Mouse (Mus musculus) midbrain, embryonic 15.5 days (tissue): ENCODE measurements around the gene Fgd1. TPM values are rescaled to one million over a fixed set of nuclear protein-coding genes. Genes with fewer than 3 reads are reported as not detected.
A peak's percentile ranks its signal among the peaks of the same experiment; 100 is the strongest.

Experiments
- ATAC-seq: fragments of 200-750 bp; cut with Nextera tagmentation; replicated peaks from 2 replicates; pipeline ENCODE4 v1.8.0; 2017; ENCODE audit warnings: moderate TSS enrichment
- H3K27ac ChIP-seq: fragments of 300-500 bp; sonication (generic); 2 replicates; pipeline ENCODE4 v1.5.1; 2015; ENCODE audit warnings: mild to moderate bottlenecking, inconsistent platforms
- H3K27me3 ChIP-seq: fragments of 300-500 bp; sonication (generic); replicated peaks from 2 replicates; pipeline ENCODE4 v1.6.1; 2015; ENCODE audit warnings: inconsistent platforms
- H3K36me3 ChIP-seq: fragments of 300-500 bp; sonication (generic); replicated peaks from 2 replicates; pipeline ENCODE4 v1.6.1; 2015; ENCODE audit warnings: inconsistent platforms
- H3K4me1 ChIP-seq: fragments of 300-500 bp; sonication (generic); 2 replicates; pipeline ENCODE4 v1.6.1; 2015; ENCODE audit warnings: inconsistent platforms
- H3K4me2 ChIP-seq: fragments of 300-500 bp; sonication (generic); 2 replicates; pipeline ENCODE4 v1.6.1; 2015; ENCODE audit warnings: inconsistent platforms, mild to moderate bottlenecking, moderate library complexity
- H3K4me3 ChIP-seq: fragments of 300-500 bp; sonication (generic); 2 replicates; pipeline ENCODE4 v1.5.1; 2015; ENCODE audit warnings: mild to moderate bottlenecking, inconsistent platforms
- H3K9ac ChIP-seq: fragments of 300-500 bp; sonication (generic); 2 replicates; pipeline ENCODE4 v1.6.1; 2015; ENCODE audit warnings: mild to moderate bottlenecking, inconsistent platforms
- H3K9me3 ChIP-seq: fragments of 300-500 bp; sonication (generic); 2 replicates; pipeline ENCODE4 v1.6.1; 2016; ENCODE audit warnings: inconsistent platforms
- WGBS: fragments of 180-500 bp; shearing (Covaris S2); methylation state at CpG from one replicate; pipeline ENCODE4 v1.1.7; 2015; ENCODE audit warnings: mixed read lengths; 5-methylcytosine and 5-hydroxymethylcytosine counted together
- polyA plus RNA-seq: library from polyadenylated mRNA; unstranded; fragments of >200 nt; fragmentation: Nextera tagmentation; extraction: Ambion mirVana; gene quantifications from 2 replicates; pipeline ENCODE4 v1.2.1, GENCODE M21; 2015

Gene Fgd1
- polyA plus RNA-seq, 1 experiment from 2014 or later: 15.7 TPM

DNA sequence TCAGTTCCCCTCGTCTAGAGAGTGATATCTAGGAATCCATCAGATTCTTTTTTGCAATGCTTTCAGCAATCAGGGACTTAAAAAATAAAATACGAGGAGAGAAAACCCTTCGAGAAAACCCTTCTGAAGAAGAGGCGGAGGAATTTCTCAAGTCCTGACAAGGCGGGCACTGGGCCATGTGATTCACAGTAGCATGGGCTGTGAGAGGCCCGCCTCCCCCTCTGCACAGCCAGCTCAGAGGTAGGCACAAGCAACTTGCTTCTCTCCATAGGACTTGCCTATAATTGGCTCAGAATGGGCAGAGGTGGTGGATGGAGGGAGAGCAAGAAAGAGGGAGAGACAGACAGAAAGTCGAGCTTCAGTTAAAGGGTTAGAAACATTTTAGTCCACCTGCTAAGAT, 4.4 kb downstream of the Fgd1 start:
- Histone ChIP-seq H3K27me3 (no peaks in the 10 kb centered on the region), H3K9me3 (no peaks in the 10 kb centered on the region), H3K4me1 (peaks cover 23% of the 10 kb centered on the region), H3K4me3 (no peak overlapping the region), H3K4me2 (peak overlapping the region; percentile 63; the same call in 1 of the 2 replicates), H3K27ac (no peak overlapping the region), H3K9ac (no peak overlapping the region), H3K36me3 (no peaks in the 10 kb centered on the region)
- 68% methylated on average over 7 of the region's 7 CpGs for WGBS
- no peak for ATAC-seq

DNA sequence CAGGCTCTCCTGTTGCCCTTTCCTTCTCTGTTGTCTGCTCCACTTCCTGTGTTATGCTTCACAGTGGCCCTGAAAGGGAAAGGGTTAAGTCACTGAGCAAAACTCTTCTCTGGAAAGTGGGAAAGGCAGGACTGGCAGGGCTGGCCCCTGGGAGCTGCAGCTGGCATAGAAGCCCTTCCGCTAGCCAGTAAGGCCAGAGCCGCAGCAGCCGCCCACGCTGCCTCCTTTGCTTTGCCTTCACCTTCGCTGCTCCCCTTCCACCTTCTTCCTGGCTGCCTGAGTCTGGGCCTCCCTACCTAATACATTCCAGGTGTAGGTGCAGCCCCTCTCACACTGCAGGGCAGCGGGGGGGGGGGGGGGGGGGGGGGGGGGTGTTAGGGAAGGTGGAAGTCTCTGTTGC, 8.5 kb downstream of the Fgd1 start:
- H3K27ac ChIP-seq: no peak overlapping the region
- 67% methylated on average over 5 of the region's 6 CpGs for WGBS
- no peak overlapping the region for H3K4me2 ChIP-seq
- no peaks in the 10 kb centered on the region for H3K27me3 ChIP-seq
- no peaks in the 10 kb centered on the region for H3K36me3 ChIP-seq
- ATAC-seq: no peak
- no peak overlapping the region for H3K4me3 ChIP-seq
- H3K9me3 ChIP-seq: no peaks in the 10 kb centered on the region
- H3K4me1 ChIP-seq: peaks cover 10% of the 10 kb centered on the region
- no peak overlapping the region for H3K9ac ChIP-seq

DNA sequence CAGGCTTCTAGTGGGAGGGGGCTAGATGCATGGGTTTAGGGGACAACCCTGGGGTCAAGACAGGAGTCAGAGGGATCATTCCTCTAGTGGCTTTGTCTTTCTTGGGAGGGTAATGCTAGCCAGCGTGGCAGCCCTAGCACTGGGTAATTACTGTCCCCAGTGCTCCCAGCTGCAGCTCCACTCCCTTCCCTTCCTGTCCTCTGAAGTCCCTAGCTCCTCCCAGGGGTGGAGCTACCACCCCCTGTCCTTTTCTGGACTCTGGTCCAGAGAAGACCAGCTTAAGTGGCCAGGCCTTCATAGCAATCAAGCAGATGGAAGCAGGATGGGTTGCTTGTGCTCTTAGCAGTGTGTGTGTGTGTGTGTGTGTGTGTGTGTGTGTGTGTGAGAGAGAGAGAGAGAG, 9.6 kb downstream of the Fgd1 start:
- Histone ChIP-seq H3K27ac (no peak overlapping the region), H3K9ac (no peak overlapping the region), H3K4me2 (no peak overlapping the region), H3K27me3 (no peaks in the 10 kb centered on the region), H3K9me3 (no peaks in the 10 kb centered on the region), H3K4me3 (no peak overlapping the region), H3K4me1 (peaks cover 9% of the 10 kb centered on the region), H3K36me3 (no peaks in the 10 kb centered on the region)
- 14% methylated on average over 1 of the region's 1 CpGs for WGBS
- no peak for ATAC-seq

DNA sequence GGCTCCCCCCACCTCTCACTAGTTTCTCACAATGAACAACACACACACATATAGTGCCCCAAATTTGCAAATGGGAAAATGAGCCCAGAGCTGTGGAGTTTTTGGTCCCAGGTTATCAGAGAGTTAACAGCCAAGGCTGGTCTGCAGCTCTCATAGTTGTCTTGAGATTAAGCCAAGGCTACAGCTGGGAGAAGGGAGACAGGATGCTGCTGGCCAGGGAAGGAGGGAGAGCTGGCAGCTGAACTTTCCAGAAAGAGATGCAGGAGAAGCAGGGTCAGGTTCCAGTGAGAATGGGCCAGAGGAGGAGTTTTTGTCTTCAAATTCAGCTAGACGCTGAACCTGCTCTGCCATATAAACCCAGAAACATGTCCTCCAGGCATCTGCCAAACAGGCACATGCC, 13.4 kb downstream of the Fgd1 start:
- no peaks in the 10 kb centered on the region for H3K36me3 ChIP-seq
- 88% methylated on average over 1 of the region's 1 CpGs for WGBS
- no peak for ATAC-seq

DNA sequence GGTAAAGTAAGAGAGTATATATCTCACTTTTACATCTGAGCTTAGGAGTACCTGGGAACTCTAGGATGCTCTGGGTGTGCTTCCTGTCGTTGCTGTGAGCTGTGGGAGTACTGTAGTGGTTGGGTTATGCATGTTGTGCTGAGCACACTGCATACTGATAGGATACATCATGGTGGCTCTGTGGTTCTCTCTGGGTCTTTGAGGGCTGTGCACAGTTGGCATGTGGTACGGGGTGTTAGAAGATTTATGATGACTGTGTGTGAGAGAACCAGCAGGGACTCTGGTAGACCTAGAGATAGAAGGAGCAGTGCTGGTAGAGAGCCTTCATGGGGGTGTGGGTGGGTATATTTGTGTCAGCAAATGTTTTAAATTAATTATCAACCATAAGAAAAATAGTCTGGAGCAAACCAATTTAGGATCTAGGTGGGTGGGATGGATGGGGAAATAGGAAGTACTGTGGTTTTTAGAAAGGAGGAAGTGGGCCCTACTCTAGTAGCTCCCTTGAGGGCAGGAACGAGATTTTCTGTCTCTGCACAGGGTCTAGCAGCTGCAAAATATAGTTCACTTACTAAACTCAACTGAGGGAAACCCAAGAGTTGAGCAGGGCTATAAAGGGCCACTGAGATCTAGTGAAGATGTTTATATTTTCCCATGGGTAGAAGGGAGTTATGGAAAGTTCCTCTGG, 15.8 kb downstream of the Fgd1 start:
- H3K4me1 ChIP-seq: no peaks in the 10 kb centered on the region
- H3K4me3 ChIP-seq: no peak overlapping the region
- H3K9me3 ChIP-seq: no peaks in the 10 kb centered on the region
- H3K4me2 ChIP-seq: no peak overlapping the region
- no peaks in the 10 kb centered on the region for H3K36me3 ChIP-seq
- no peaks in the 10 kb centered on the region for H3K27me3 ChIP-seq
- ATAC-seq: no peak
- 77% methylated on average over 3 of the region's 3 CpGs for WGBS
- H3K27ac ChIP-seq: no peak overlapping the region
- no peak overlapping the region for H3K9ac ChIP-seq

More for the DNA sequence above, 13.4 kb downstream of the Fgd1 start:
- Histone ChIP-seq H3K27me3 (no peaks in the 10 kb centered on the region), H3K9me3 (no peaks in the 10 kb centered on the region), H3K4me2 (no peak overlapping the region), H3K27ac (no peak overlapping the region), H3K4me3 (no peak overlapping the region), H3K9ac (no peak overlapping the region), H3K4me1 (peaks cover 2% of the 10 kb centered on the region)

DNA sequence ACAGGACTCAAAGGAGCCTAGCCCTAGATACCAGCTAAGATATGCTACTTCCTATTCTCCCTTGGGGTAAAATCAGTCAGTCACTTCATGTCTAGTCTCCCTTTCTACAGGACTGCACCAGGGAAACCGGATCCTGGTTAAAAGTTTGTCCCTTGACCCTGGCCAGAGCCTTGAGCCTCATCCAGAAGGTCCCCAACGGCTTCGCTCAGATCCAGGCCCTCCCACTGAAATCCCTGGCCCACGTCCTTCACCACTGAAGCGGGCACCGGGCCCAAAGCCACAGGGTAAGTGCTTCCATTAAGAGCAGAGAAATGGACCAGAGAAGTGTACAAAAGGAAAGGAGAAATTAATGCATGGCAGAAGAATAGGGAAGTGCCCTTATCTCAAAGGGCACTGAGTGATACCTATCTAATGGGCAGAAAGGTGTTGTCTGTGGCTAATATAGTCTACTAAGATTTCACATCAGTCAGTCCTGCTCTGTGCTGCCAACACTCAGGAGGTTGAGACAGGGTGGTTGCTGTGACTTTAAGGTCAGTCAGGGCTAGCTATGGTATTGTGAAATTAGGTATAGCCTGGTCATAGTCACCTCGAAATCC, 20.2 kb downstream of the Fgd1 start:
- no peaks in the 10 kb centered on the region for H3K9me3 ChIP-seq
- ATAC-seq: no peak
- H3K4me3 ChIP-seq: no peak overlapping the region
- H3K36me3 ChIP-seq: no peaks in the 10 kb centered on the region
- no peaks in the 10 kb centered on the region for H3K4me1 ChIP-seq
- WGBS: 90% methylated on average over 7 of the region's 7 CpGs
- no peak overlapping the region for H3K27ac ChIP-seq
- no peak overlapping the region for H3K4me2 ChIP-seq
- no peak overlapping the region for H3K9ac ChIP-seq
- H3K27me3 ChIP-seq: no peaks in the 10 kb centered on the region

DNA sequence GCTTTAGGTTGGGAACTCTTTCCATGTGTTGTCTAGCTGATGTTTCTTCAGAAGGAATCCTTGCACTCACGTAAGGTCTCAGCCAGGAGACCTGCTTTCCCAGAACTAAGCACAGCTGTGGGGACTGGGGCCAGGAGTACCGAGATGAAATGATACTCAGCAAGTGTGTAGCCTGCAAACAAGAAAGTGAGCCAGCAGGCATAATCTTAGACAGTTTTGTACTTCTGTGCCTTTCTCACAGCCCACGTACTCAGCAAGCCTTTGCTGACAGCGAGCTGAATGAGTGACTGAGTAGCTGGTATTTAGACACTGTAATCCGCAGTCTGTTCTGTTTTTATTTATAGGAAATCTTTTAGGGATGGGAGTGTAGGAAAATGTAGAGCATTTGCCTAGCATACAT, 21.9 kb downstream of the Fgd1 start:
- 95% methylated on average over 5 of the region's 5 CpGs for WGBS

DNA sequence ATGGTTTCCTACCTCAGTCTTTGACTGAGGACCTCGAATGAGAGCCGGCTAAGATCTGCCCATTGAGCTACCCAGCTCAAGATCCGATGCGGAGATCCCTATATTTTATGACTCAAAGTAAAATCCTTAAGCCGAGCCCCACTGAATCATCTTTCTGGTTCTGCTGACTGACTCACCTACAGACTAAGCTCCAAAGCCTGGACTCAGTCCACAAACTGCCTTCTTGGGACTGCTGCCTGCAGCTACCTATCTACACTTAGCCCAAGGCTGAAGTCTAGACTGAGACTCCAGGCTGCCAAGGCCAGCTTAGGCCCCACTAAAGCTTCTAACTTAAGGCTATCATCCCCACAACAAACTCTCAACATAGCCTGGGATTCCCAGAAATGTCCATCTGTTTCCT, 30.1 kb downstream of the Fgd1 start:
- Histone ChIP-seq H3K9me3 (no peaks in the 10 kb centered on the region), H3K27me3 (no peaks in the 10 kb centered on the region), H3K4me1 (no peaks in the 10 kb centered on the region), H3K27ac (no peak overlapping the region), H3K4me3 (no peak overlapping the region), H3K4me2 (no peak overlapping the region), H3K9ac (no peak overlapping the region), H3K36me3 (peaks cover 3% of the 10 kb centered on the region; the same call in 1 of the 2 replicates)
- WGBS: 98% methylated on average over 5 of the region's 5 CpGs
- ATAC-seq: no peak

More for the DNA sequence above, 21.9 kb downstream of the Fgd1 start:
- H3K4me3 ChIP-seq: no peak overlapping the region
- no peak overlapping the region for H3K4me2 ChIP-seq
- no peak for ATAC-seq
- no peaks in the 10 kb centered on the region for H3K27me3 ChIP-seq
- no peaks in the 10 kb centered on the region for H3K36me3 ChIP-seq
- H3K9ac ChIP-seq: no peak overlapping the region
- no peaks in the 10 kb centered on the region for H3K4me1 ChIP-seq
- no peaks in the 10 kb centered on the region for H3K9me3 ChIP-seq
- H3K27ac ChIP-seq: no peak overlapping the region

DNA sequence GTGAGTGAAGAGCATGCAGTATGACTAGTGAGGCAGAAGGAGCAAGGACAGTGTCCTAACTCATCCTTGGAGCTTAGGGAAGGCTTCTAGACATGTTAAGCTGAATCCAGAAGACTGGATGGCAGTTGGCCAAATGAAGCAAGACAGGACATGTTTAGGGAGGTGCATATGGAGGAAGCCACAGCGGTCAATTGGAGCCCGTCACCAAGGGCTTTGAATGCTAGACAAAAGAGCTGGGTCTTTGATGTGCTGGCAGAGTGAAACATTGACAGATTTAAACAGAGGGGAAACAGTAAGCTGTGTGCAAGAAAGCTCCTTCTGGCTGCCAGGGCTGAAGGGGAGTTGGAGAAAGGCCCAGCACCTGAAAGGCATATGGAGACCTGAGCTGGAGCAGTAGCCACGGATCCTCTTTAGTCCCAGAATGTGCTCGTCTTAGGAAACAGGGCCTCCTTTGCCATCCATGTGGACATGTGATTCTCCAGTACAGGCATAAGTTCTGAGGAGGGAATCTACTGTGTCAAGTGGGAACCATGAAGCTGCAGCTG, 31.1 kb downstream of the Fgd1 start:
- Histone ChIP-seq H3K4me3 (no peak overlapping the region), H3K36me3 (peaks cover 3% of the 10 kb centered on the region; the same call in 1 of the 2 replicates), H3K9ac (no peak overlapping the region), H3K27ac (no peak overlapping the region), H3K4me1 (no peaks in the 10 kb centered on the region), H3K27me3 (no peaks in the 10 kb centered on the region), H3K4me2 (no peak overlapping the region), H3K9me3 (no peaks in the 10 kb centered on the region)
- 52% methylated on average over 4 of the region's 4 CpGs for WGBS
- ATAC-seq: no peak

DNA sequence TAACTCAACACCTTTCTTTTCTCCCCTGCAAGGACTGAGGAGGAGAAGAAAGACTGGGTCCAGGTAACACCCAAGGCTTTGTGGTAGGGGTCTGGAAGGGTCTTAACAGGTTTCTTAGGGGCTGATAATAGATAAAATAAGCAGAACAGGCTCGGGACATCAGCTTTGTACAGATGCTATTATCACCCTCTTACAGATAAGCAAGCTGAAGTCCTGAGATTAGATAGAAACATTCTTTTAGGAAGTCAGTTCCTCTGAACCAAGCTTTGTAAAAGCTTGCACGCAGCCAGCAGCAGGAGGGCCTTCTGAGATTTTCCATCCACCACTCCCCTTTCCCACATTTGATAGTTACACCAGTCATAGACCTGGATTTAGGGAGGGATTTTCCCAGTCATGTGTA, 39.6 kb downstream of the Fgd1 start:
- no peak overlapping the region for H3K4me2 ChIP-seq
- H3K27ac ChIP-seq: no peak overlapping the region
- H3K9ac ChIP-seq: no peak overlapping the region
- no peak for ATAC-seq
- H3K4me1 ChIP-seq: no peaks in the 10 kb centered on the region
- H3K4me3 ChIP-seq: no peak overlapping the region
- WGBS: 92% methylated on average over 2 of the region's 2 CpGs
- peaks cover 5% of the 10 kb centered on the region; the same call in 1 of the 2 replicates for H3K36me3 ChIP-seq
- H3K27me3 ChIP-seq: no peaks in the 10 kb centered on the region
- H3K9me3 ChIP-seq: no peaks in the 10 kb centered on the region

DNA sequence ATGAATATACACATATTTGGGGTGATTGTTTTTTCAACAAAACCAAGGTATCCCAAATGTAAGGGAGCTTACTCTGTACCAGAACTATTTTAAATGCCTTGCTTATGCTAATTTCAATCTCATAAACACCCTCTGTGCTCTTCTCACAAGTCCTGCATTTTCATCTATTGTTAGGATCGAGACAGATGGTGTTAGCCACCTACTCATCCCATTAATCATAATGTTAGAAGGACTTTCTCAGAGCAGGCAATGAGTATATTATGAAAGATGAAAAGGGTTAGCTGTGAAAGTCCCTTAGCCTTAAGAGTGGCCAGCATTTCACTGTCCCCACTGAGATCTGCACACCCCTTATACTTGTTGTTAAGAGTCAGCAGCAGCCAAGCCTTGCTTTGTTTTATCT, 41.5 kb downstream of the Fgd1 start:
- no peak for ATAC-seq
- Histone ChIP-seq H3K27me3 (no peaks in the 10 kb centered on the region), H3K36me3 (peaks cover 5% of the 10 kb centered on the region; the same call in 1 of the 2 replicates), H3K4me2 (no peak overlapping the region), H3K9ac (no peak overlapping the region), H3K4me1 (no peaks in the 10 kb centered on the region), H3K9me3 (no peaks in the 10 kb centered on the region), H3K4me3 (no peak overlapping the region), H3K27ac (no peak overlapping the region)
- WGBS: 79% methylated on average over 1 of the region's 1 CpGs

DNA sequence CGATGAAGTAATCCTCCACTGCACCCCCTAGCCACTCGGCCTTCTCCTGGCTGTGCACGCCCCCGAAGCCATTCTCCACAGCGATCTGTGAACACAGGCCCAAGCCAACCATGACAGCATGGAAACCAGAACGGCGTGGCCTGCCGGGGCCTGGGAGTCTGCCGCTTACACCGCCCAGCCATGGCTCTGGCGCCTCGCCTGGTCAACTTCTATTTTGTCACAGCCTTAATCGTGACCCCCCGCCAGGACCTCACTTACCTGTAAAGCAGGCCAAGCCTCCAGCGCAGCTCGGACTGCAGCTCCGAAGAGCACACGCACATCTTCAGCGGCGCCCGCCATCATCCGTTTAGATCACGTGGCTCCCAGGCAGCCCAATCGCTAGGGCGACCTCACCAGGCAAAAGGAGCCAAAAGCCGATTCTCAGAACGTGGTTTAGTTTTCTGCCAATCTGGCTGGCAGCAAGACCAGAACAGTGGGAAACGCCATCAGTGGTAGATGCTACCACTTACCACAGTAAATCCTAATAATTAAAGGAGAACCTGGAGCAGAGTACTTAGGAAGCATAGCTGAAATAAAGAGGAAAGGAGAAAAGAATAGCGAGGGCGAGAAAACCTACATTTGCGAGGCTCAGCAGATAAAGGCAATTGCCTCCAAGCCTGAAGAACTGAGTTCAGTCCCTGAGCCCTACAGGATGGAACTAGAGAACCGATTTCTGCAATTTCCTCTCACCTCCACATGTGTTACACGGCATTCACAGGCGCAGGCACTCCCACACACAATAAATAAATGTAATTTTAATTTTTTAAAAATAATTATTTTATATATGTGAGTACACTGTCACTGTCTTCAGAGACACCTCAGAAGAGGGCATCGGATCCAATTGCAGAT, 50.5 kb downstream of the Fgd1 start, which contains the start of gene Tsr2:
Gene Tsr2, minus strand, starts transcription at position 373 of the 888 bp plus-strand sequence.
- peak within 1 kb of the TSS; percentile 69 for H3K4me3 ChIP-seq
- peak; percentile 95 for ATAC-seq

More for the DNA sequence above, 50.5 kb downstream of the Fgd1 start, which contains the start of gene Tsr2:
- Histone ChIP-seq H3K27me3 (no peaks in the 10 kb centered on the region), H3K27ac (peak within 1 kb of the TSS; percentile 64), H3K4me2 (peak within 1 kb of the TSS; percentile 57), H3K36me3 (no peaks in the 10 kb centered on the region), H3K4me1 (peaks cover 10% of the 10 kb centered on the region), H3K9ac (peak within 1 kb of the TSS; percentile 64), H3K9me3 (no peaks in the 10 kb centered on the region)
- 28% methylated on average over 35 of the region's 35 CpGs for WGBS
